Mouse (Mus musculus) E14TG2a.4 (cell line): ENCODE measurements around the gene Mrps25.

ENCODE experiments used
- CTCF ChIP-seq: conservative IDR thresholded peaks from 2 replicates; pipeline ENCODE4 v1.5.1; 2014; ENCODE audit warnings: low read length
- NANOG ChIP-seq: IDR thresholded peaks from 2 replicates; pipeline ENCODE4 v1.6.1; 2014; ENCODE audit warnings: borderline replicate concordance, low read length, mixed read lengths
- POU5F1 ChIP-seq: IDR thresholded peaks from 2 replicates; pipeline ENCODE4 v1.6.1; 2014; ENCODE audit warnings: low read length, borderline replicate concordance

- TF ChIP-seq CTCF (no peak), POU5F1 (no peak), NANOG (no peak)
These were observed 30.1 kb downstream of the Mrps25 start for GRCm38 (mm10) chr6:92153774-92154173.
